Mouse (Mus musculus) heart, postnatal 25 days (tissue): ENCODE measurements around the gene Naa80. TPM values are rescaled to one million over a fixed set of nuclear protein-coding genes. Genes with fewer than 3 reads are reported as not detected.
"Not testable (repeated sequence)": the region's sequence is repeated elsewhere in the genome, so short reads cannot be mapped to it uniquely, and the experiment has no call there.

Source experiments
- DNase-seq: peaks from one replicate; pipeline ENCODE4 v3.0.0; 2022; ENCODE audit warnings: low spot score
- intact Hi-C: fragments of 180-260 bp; cut with DNase I; formaldehyde crosslinking; loops from one replicate; pipeline ENCODE4 v1.15.1; 2025
- total RNA-seq, 2 experiments: library from RNA; stranded (reverse); gene quantifications; 2 replicates each; pipeline ENCODE4 v1.2.3; 2021

The Naa80 gene
- total RNA-seq, 2 experiments from 2014 or later: 14.0 to 18.4 TPM

- DNase-seq: no peak
- intact Hi-C loops: no loop called here
Measured at GRCm38 (mm10) chr9:107549297-107550074, 29.2 kb upstream of the Naa80 start.

GRCm38 (mm10) chr9:107550491-107551116, 28.1 kb upstream of the Naa80 start:
- no peak for DNase-seq
- intact Hi-C loops: no loop called here

GRCm38 (mm10) chr9:107551117-107551889, 27.4 kb upstream of the Naa80 start, which contains the start of gene Rassf1:
TSS of gene Rassf1 (plus strand) at chr9:107551555.
- peak; percentile 67 for DNase-seq

DNA sequence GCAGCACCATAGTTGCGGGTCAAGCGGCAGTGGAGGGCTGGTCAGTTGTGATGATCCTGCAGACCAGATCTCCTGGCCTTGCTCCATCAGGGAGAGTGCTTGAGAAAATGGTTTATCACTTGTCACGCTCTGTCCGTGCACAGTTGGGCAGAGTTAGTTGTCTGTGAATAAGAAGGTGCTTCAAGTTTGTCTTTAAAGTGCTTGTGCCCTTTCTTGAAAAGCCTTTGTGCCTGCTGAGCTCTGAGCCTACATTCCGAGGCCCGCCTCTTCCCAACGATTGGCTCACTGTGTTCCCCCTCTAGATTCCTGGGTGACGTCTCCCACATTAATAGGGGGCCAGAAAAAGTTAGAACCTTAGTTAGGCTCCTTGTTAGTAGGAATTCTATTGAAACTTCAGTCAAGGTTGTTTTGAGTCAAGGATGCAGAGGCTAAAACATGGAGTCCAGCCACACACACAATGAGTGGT, 26.8 kb upstream of the Naa80 start:
- no peak for DNase-seq
- intact Hi-C loops: no loop called here

More at GRCm38 (mm10) chr9:107551117-107551889, 27.4 kb upstream of the Naa80 start, which contains the start of gene Rassf1:
- intact Hi-C loops: no loop called here

GRCm38 (mm10) chr9:107552690-107553393, 25.8 kb upstream of the Naa80 start:
- no peak for DNase-seq
- intact Hi-C loops: no loop called here

DNA sequence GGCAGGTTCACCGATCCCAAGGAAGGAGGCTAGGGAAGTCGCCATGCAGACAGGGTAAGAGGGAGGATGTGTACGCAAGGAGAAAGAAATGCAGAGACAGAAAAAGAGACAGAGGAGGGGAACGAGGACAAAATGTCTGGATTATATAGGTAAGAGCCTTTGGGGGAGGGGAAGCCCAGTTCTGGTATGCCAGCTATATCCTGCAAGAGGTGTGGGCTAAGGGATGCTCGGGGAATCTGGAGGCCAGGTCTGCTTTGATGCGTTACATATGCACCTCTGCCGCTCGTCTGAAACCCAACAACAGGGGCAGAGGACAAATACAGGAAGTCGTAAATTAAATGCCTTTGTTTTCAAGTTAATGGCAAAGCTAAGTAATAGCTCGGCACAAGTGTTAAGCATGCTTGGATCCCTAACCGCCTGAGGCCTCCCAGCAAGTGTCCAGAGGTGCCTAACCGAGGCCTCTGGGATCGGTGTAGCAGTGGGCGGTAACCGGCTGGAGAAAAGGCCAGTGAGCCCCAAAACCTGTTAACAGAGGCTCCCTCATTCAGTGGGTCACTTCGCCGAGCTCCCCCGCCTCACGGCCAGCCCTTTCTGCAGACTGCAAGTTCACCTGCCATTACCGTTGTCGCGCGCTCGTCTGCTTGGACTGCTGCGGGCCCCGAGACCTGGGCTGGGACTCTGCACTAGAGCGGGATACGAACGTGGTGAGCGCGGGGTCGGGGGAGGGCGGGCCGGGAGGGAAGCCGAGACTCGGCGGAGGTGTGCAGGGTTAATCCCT, 25.0 kb upstream of the Naa80 start:
- intact Hi-C loops: no loop called here
- no peak for DNase-seq

GRCm38 (mm10) chr9:107554319-107554825, 24.3 kb upstream of the Naa80 start:
- intact Hi-C loops: no loop called here
- peak; percentile 92 for DNase-seq

DNA sequence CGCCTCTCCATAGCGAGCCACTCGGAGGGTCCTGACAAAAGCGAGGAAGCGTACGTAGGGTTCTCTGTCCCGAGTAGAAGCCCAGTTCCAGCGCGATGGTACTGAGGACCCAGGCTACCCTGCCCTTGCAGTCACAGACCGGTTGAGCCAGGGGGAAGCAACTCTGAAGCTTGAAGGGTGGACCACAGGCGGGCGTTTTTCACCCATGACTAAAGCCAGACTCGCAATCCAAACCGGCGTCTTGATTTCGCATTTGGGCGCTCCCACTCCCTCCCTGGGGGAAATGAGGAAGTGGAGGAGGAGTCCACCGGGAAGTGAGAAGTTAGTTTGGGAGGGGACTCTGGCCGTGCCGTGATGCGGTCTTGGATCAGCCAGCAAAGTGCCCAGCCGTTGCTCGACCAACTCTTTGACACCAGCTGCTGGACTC, 23.6 kb upstream of the Naa80 start:
- DNase-seq: peak; percentile 77
- intact Hi-C loops: no loop called here

GRCm38 (mm10) chr9:107555701-107556100, 23.0 kb upstream of the Naa80 start:
- intact Hi-C loops: no loop called here
- no peak for DNase-seq

GRCm38 (mm10) chr9:107556346-107556745, 22.3 kb upstream of the Naa80 start:
- intact Hi-C loops: no loop called here
- no peak for DNase-seq

GRCm38 (mm10) chr9:107563029-107563581, 15.6 kb upstream of the Naa80 start, which contains the start of gene Tusc2:
TSS of gene Tusc2 (plus strand) at chr9:107563255.
- peak; percentile 92 for DNase-seq
- intact Hi-C loops: no loop called here

DNA sequence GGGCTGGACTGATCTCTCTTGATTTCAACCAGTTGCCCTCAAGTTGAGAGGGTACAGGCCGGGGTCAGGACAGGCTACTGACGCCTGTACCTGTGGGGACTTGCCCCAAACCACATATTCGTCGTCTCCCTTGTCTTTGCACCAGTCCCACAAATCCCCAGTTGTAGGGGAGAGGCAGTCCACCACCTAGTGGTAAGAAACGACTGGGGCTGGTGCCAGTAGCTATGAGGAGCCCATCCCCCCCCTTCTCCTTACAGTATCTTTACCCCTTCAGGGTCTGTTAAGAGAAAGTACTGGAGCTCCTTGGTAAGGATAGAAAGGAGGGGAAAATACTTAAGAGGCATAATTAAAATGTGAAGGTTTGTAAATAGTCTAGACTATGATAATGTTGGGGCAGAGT, 13.1 kb upstream of the Naa80 start:
- intact Hi-C loops: loop anchor here (5.0 kb wide), 1 partner anchor 62 kb away; no protein-coding TSS in a partner anchor
- not testable (repeated sequence) for DNase-seq

- intact Hi-C loops: loop anchor here (5.0 kb wide), 1 partner anchor 61 kb away; no protein-coding TSS in a partner anchor
- peak; percentile 70 for DNase-seq
Measured at GRCm38 (mm10) chr9:107566041-107566709, 12.5 kb upstream of the Naa80 start.

DNA sequence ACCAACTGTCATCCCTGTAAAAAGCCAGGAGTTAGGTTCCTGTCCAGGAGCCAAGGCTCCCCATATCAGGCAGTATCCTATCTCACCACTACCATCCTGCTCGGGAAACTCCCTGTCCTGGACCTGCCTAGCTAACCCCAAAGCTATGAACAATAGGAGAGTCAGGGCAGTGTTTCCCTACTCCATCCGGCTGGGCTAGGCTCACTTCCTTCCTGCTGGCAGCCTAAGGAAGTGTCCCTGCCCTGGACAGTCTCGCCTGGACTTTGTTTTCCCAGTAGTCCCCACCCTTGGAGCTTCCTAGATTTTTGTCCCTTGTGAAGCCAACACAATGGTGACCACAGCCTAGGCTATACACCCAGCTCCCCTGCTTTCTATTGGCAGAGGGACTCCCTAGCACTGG, 11.8 kb upstream of the Naa80 start:
- intact Hi-C loops: loop anchor here (5.0 kb wide), 1 partner anchor 60 kb away; no protein-coding TSS in a partner anchor
- peak; percentile 76 for DNase-seq

GRCm38 (mm10) chr9:107567702-107568319, 10.9 kb upstream of the Naa80 start, which contains the start of gene Hyal2:
TSS of gene Hyal2 (plus strand) at chr9:107567945.
- intact Hi-C loops: loop anchor here (5.0 kb wide), 1 partner anchor 59 kb away; no protein-coding TSS in a partner anchor
- no peak for DNase-seq

DNA sequence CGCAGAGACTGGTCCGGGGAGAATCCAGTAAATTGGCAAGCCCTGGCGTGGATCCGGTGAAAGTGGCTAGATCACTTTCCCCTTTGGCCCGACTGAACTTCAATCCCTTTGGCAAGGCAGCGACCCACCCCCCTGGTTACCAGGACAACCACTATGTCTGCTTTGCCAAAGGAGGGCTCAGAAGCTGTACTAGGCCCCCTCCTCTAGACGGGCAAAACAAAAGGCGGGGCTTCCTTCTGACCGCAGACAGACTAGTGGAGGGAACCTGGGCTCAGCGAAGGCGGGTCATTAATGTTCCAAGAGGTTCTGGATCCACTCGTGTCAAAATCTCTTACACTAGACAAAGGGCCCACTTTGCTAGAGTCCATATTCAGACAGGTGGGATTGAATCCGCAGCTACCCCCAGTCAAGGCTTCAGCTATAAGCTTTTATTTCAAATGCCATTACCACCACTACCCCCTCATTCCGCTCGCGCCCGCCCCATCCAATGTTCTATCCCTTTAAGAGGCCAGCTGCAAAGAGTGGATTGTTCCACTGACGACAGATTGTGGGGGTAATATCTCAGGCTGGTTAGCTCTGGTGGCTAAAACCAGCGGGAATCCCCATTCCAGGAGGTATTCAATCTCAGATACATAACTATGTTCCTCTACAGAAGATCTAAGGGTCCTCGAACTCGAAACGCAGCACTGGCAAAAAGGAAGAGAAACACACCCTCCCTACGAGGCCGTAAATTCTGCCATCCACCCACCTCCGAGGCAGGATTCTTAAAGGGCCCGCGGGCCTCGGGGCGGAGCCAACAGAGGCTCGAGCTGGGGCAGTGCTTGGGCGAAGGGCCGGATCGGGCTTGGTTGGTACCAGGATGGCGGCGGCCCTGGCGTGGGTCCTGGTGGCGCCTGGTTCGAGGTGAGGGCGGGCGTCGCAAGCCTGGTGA, 10.1 kb upstream of the Naa80 start:
- intact Hi-C loops: loop anchor here (5.0 kb wide), 1 partner anchor 59 kb away; no protein-coding TSS in a partner anchor

More for the DNA sequence above, 10.1 kb upstream of the Naa80 start:
- DNase-seq: peak; percentile 79
